21 mouse cellular contexts compared by ENCODE assay signal in genomic region chr15:96774664-96775063, GRCm38 (mm10).
DNase-seq lines count a peak whose midpoint lies in the region; ATAC-seq and TF ChIP-seq lines count a peak whose summit lies in the region.
"Had no signal": no experiment of that assay in that cellular context is flagged by ENCODE, and none has a peak within 500 bp of the region (broad histone marks: within the 10 kb centered on the region; RNA-seq: fewer than 3 reads in every experiment).

No protein-coding gene starts in this region.

- WGBS in heart, embryonic 11.5 days (ENCODE audit: insufficient replicate concordance), result 67% methylated on average over 6 of the region's 6 CpGs
- WGBS in intestine, embryonic 15.5 days, result 48% methylated on average over 6 of the region's 6 CpGs
- 57% methylated on average over 6 of the region's 6 CpGs for WGBS in intestine, postnatal 0 days
- WGBS in lung, postnatal 0 days, result 50% methylated on average over 6 of the region's 6 CpGs
- 27% methylated on average over 6 of the region's 6 CpGs for WGBS in stomach, postnatal 0 days
- whole genome bisulfite sequencing in forebrain, embryonic 11.5 days, result 82% methylated on average over 6 of the region's 6 CpGs

- TF ChIP-seq EP300 in lung, postnatal 0 days (IDR thresholded peaks at IDR 0.05), result no peak
- no peak for TF ChIP-seq EP300 in stomach, postnatal 0 days (optimal IDR thresholded peaks at IDR 0.05)

- no peaks in the 10 kb centered on the region for H3K9me3 ChIP-seq in heart, embryonic 11.5 days (replicated peaks; ENCODE audit: control insufficient read depth, low read length)
- no peaks in the 10 kb centered on the region for H3K9me3 ChIP-seq in intestine, embryonic 15.5 days
- H3K9me3 ChIP-seq in intestine, postnatal 0 days (ENCODE audit: control insufficient read depth), result no peaks in the 10 kb centered on the region
- no peaks in the 10 kb centered on the region for H3K9me3 ChIP-seq in lung, postnatal 0 days (ENCODE audit: low read length)
- H3K9me3 ChIP-seq in stomach, postnatal 0 days (ENCODE audit: control insufficient read depth, low read length), result no peaks in the 10 kb centered on the region
- H3K9me3 ChIP-seq in forebrain, embryonic 11.5 days (ENCODE audit: control insufficient read depth, low read length), result no peaks in the 10 kb centered on the region
- H3K9me3 ChIP-seq: forebrain, embryonic 10.5 days; midbrain, embryonic 10.5 days had no signal

- no peak overlapping the region for H3K27ac ChIP-seq in heart, embryonic 11.5 days (ENCODE audit: low read depth, low read length)
- H3K27ac ChIP-seq in intestine, embryonic 15.5 days, result 0 out of 2 replicates have a peak overlapping the region, but pooled peaks have one; percentile 5
- H3K27ac ChIP-seq in intestine, postnatal 0 days (ENCODE audit: low read depth, low read length), result no peak overlapping the region
- peak overlapping the region; percentile 60 for H3K27ac ChIP-seq in lung, postnatal 0 days (ENCODE audit: low read length)
- H3K27ac ChIP-seq in stomach, postnatal 0 days (replicated peaks), result peak overlapping the region; percentile 41; the same call in 1 of the 2 replicates
- H3K27ac ChIP-seq in forebrain, embryonic 11.5 days (ENCODE audit: low read depth, low read length), result no peak overlapping the region
- H3K27ac ChIP-seq: forebrain, embryonic 10.5 days; hindbrain, embryonic 14.5 days; midbrain, embryonic 10.5 days had no signal

- no peak for TF ChIP-seq CTCF in intestine, postnatal 0 days (IDR thresholded peaks at IDR 0.05; ENCODE audit: low read depth)
- no peak for TF ChIP-seq CTCF in lung, postnatal 0 days (IDR thresholded peaks at IDR 0.05)
- no peak for TF ChIP-seq CTCF in stomach, postnatal 0 days (IDR thresholded peaks at IDR 0.05; ENCODE audit: low read depth)

- H3K4me3 ChIP-seq in heart, embryonic 11.5 days (ENCODE audit: low read depth, low read length), result no peak overlapping the region
- H3K4me3 ChIP-seq in intestine, embryonic 15.5 days (replicated peaks), result no peak overlapping the region
- H3K4me3 ChIP-seq in intestine, postnatal 0 days (ENCODE audit: low read depth, low read length), result no peak overlapping the region
- no peak overlapping the region for H3K4me3 ChIP-seq in lung, postnatal 0 days (ENCODE audit: low read depth, low read length)
- H3K4me3 ChIP-seq in stomach, postnatal 0 days (ENCODE audit: low read depth, low read length), result no peak overlapping the region
- no peak overlapping the region for H3K4me3 ChIP-seq in forebrain, embryonic 11.5 days (ENCODE audit: low read depth, low read length)
- H3K4me3 ChIP-seq: forebrain, embryonic 10.5 days; midbrain, embryonic 10.5 days had no signal

- no peak overlapping the region for H3K4me2 ChIP-seq in heart, embryonic 11.5 days
- H3K4me2 ChIP-seq in intestine, embryonic 15.5 days (replicated peaks), result peak overlapping the region; percentile 10; the same call in 1 of the 2 replicates
- no peak overlapping the region for H3K4me2 ChIP-seq in intestine, postnatal 0 days (replicated peaks; ENCODE audit: low read depth)
- no peak overlapping the region for H3K4me2 ChIP-seq in lung, postnatal 0 days (replicated peaks; ENCODE audit: low read depth, low read length)
- H3K4me2 ChIP-seq in stomach, postnatal 0 days (replicated peaks; ENCODE audit: low read depth), result 0 out of 2 replicates have a peak overlapping the region, but pooled peaks have one; percentile 15
- H3K4me2 ChIP-seq in forebrain, embryonic 11.5 days (ENCODE audit: low read depth, low read length, severe bottlenecking), result no peak overlapping the region
- H3K4me2 ChIP-seq: hindbrain, embryonic 14.5 days had no signal

- 0 out of 2 replicates have a peak overlapping the region, but pooled peaks have one; percentile 28 for H3K9ac ChIP-seq in heart, embryonic 11.5 days (ENCODE audit: low read depth, low read length)
- H3K9ac ChIP-seq in intestine, embryonic 15.5 days, result no peak overlapping the region
- H3K9ac ChIP-seq in intestine, postnatal 0 days (ENCODE audit: low read depth, low read length), result no peak overlapping the region
- no peak overlapping the region for H3K9ac ChIP-seq in lung, postnatal 0 days (replicated peaks; ENCODE audit: low read depth)
- H3K9ac ChIP-seq in stomach, postnatal 0 days (ENCODE audit: low read length), result no peak overlapping the region; the same call in 1 of the 2 replicates
- H3K9ac ChIP-seq in forebrain, embryonic 11.5 days (ENCODE audit: low read length), result no peak overlapping the region
- H3K9ac ChIP-seq: hindbrain, embryonic 14.5 days had no signal

- H3K36me3 ChIP-seq in heart, embryonic 11.5 days (ENCODE audit: control insufficient read depth, insufficient read depth, low read length), result no peaks in the 10 kb centered on the region
- H3K36me3 ChIP-seq in intestine, embryonic 15.5 days, result no peaks in the 10 kb centered on the region
- no peaks in the 10 kb centered on the region for H3K36me3 ChIP-seq in intestine, postnatal 0 days (ENCODE audit: control insufficient read depth, insufficient read depth)
- H3K36me3 ChIP-seq in lung, postnatal 0 days (ENCODE audit: insufficient read depth, low read length), result no peaks in the 10 kb centered on the region
- H3K36me3 ChIP-seq in stomach, postnatal 0 days (ENCODE audit: control insufficient read depth, insufficient read depth, low read length), result no peaks in the 10 kb centered on the region
- no peaks in the 10 kb centered on the region for H3K36me3 ChIP-seq in forebrain, embryonic 11.5 days (ENCODE audit: control insufficient read depth, insufficient read depth, low read length)
- H3K36me3 ChIP-seq: forebrain, embryonic 10.5 days; midbrain, embryonic 10.5 days had no signal

- H3K4me1 ChIP-seq in heart, embryonic 11.5 days (ENCODE audit: control insufficient read depth, insufficient read depth, low read length), result peaks cover 25% of the 10 kb centered on the region
- 0 out of 2 replicates have a peak, but pooled peaks cover 2% of the 10 kb centered on the region for H3K4me1 ChIP-seq in intestine, embryonic 15.5 days (replicated peaks)
- no peaks in the 10 kb centered on the region for H3K4me1 ChIP-seq in intestine, postnatal 0 days (replicated peaks; ENCODE audit: control insufficient read depth, insufficient read depth, low read length)
- peaks cover 11% of the 10 kb centered on the region for H3K4me1 ChIP-seq in lung, postnatal 0 days (ENCODE audit: insufficient read depth, low read depth, low read length)
- 0 out of 2 replicates have a peak, but pooled peaks cover 3% of the 10 kb centered on the region for H3K4me1 ChIP-seq in stomach, postnatal 0 days (replicated peaks; ENCODE audit: control insufficient read depth, insufficient read depth)
- no peaks in the 10 kb centered on the region for H3K4me1 ChIP-seq in forebrain, embryonic 11.5 days (replicated peaks; ENCODE audit: control insufficient read depth, insufficient read depth, low read length)

- no peak for ATAC-seq in heart, embryonic 11.5 days (replicated peaks; ENCODE audit: insufficient number of reproducible peaks, low FRiP score, low TSS enrichment)
- ATAC-seq in intestine, embryonic 15.5 days, result no peak
- ATAC-seq in intestine, postnatal 0 days, result no peak
- no peak for ATAC-seq in lung, postnatal 0 days
- no peak for ATAC-seq in stomach, postnatal 0 days (ENCODE audit: low FRiP score, low TSS enrichment)
- ATAC-seq in forebrain, embryonic 11.5 days (replicated peaks; ENCODE audit: low FRiP score), result no peak
- ATAC-seq: activated CD4-positive, CD25-positive, alpha-beta regulatory T cell, adult 4 months; Patski had no signal

- no peaks in the 10 kb centered on the region for H3K27me3 ChIP-seq in heart, embryonic 11.5 days (ENCODE audit: control insufficient read depth, insufficient read depth, low read length)
- no peaks in the 10 kb centered on the region for H3K27me3 ChIP-seq in intestine, embryonic 15.5 days (replicated peaks)
- H3K27me3 ChIP-seq in intestine, postnatal 0 days (replicated peaks; ENCODE audit: control insufficient read depth, insufficient read depth, low read length), result no peaks in the 10 kb centered on the region
- H3K27me3 ChIP-seq in lung, postnatal 0 days (replicated peaks; ENCODE audit: insufficient read depth, low read length), result no peaks in the 10 kb centered on the region
- no peaks in the 10 kb centered on the region for H3K27me3 ChIP-seq in stomach, postnatal 0 days (ENCODE audit: control insufficient read depth, insufficient read depth, low read length)
- no peaks in the 10 kb centered on the region for H3K27me3 ChIP-seq in forebrain, embryonic 11.5 days (ENCODE audit: control insufficient read depth, insufficient read depth, low read length)
- H3K27me3 ChIP-seq: Patski had no signal

- no peak for DNase-seq in heart, postnatal 4 days
- DNase-seq in lung, postnatal 0 days (ENCODE audit: low spot score), result no peak
- DNase-seq in lung, postnatal 10 days, result no peak
- DNase-seq in stomach, postnatal 0 days (ENCODE audit: low spot score), result no peak
- DNase-seq in forebrain, embryonic 11.5 days (ENCODE audit: low spot score), result no peak
- DNase-seq: adrenal gland, postnatal 14 days; cerebellum, adult 11-12 months; cerebellum, postnatal 36 days; gastrocnemius, postnatal 36 days; kidney, adult 11 months; kidney, postnatal 36 days; layer of hippocampus, adult 9-11 months; thymus, postnatal 25 days had no signal

Comparison
In these comparisons a context has a peak if more than half of its experiments do, and no peak if none do; other contexts are left out.
1. H3K27ac ChIP-seq: peak in intestine, embryonic 15.5 days (single experiment), lung, postnatal 0 days (single experiment) and stomach, postnatal 0 days (single experiment); none in heart, embryonic 11.5 days (single experiment), intestine, postnatal 0 days (single experiment) and forebrain, embryonic 11.5 days (single experiment).
2. H3K4me2 ChIP-seq: peak in intestine, embryonic 15.5 days (single experiment) and stomach, postnatal 0 days (single experiment); none in heart, embryonic 11.5 days (single experiment), intestine, postnatal 0 days (single experiment), lung, postnatal 0 days (single experiment) and forebrain, embryonic 11.5 days (single experiment).